Mouse (Mus musculus) kidney, postnatal 14 days (tissue): ENCODE measurements around the gene Rcan1.

Experiments
- DNase-seq: peaks from one replicate; pipeline ENCODE4 v3.0.0; 2022; ENCODE audit warnings: mixed read lengths

The Rcan1 gene

DNA sequence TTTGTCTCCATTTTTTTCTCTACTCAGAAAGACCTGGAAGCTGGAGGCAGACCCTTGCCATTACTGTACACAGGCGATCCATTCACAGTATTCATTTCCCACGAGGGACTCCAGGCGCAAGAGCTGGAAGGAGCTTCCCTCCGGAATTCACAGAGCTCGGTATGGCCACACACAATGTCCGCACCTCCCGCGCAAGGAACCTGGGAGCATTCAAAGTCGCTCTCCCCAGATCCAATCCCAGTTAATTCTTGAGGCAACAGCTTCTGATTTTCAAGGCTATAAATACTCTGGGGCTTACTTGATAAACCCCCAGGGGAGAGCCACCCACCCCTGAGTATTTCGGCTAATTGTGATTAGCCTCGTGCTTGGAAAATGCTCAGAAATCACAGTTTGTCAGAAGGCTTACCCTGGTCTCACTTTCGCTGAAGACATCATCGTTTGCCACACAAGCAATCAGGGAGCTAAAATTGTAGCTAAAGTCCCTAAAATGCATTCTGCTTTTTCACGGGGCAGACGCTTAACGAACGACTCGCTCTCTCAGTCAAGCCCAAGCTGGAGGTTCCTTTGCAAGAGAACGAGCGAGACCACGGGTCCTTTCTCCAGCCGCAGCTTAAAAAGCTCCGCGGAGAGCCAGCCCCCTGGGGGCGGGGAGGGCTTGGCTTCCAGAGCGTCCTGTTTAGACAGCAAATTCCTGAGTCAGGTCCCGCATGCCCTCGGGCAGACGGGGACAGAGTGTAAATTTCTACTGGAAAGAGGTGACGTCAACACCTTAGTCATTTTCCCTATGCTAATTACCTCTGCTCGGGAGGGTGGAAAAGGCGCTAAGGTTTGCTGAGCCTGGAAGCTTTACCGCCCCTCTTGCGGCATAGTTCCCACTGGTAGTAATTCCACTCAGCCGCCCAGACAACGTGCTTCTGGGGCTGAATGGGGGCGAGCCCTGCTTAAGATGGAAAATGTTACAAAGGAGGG is 70.9 kb downstream of the Rcan1 start:
- DNase-seq = peak; percentile 96

DNA sequence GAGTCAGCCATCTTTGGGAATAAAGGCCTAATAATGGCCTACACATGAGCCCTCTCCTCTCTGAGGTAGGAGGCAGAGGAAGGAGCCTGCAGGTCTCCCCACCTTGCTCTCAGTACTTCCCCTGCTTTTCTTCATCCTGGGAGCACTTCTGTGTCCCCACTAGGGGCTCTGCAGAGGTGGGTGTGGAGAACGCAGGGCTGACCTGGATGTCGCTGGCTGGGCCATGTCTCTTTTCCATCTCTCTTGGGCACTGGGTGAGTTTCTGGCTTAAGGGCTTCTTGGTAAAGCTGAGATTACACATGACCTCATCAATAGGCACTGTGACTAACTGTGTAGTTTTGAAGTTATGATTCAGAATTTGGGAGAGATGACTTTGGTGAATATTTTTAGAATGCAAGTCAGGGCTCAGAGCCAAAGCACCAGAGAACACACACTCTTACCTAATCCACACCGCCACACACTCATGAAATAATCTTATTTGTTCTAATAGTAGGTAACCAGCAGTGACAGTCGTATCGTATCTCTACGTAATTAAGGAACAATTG is 72.0 kb downstream of the Rcan1 start:
- no peak for DNase-seq

- DNase-seq = peak; percentile 57
These were observed 72.7 kb downstream of the Rcan1 start for GRCm38 (mm10) chr16:92397745-92398573.

GRCm38 (mm10) chr16:92393732-92394131 is 76.9 kb downstream of the Rcan1 start:
- DNase-seq = no peak

DNA sequence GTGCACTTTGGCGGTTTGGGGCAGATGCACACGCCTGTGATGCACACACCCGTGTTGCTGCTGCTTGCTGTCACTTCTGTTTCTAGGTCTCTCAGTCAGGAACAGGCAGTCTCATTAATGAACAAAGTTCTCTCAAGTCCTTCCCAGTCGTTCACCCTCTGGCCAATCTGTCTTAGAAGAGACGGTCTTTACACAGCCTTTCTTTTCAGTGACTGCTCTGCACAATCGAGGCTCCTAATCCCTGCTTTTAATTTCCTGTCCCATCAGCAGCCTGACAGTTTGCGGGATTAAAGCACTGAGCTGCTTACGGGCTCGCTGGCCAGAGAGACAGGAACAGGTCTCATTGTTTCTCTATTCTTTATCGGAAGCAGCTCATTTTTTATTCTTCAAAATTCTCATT is 83.0 kb downstream of the Rcan1 start:
- no peak for DNase-seq

DNA sequence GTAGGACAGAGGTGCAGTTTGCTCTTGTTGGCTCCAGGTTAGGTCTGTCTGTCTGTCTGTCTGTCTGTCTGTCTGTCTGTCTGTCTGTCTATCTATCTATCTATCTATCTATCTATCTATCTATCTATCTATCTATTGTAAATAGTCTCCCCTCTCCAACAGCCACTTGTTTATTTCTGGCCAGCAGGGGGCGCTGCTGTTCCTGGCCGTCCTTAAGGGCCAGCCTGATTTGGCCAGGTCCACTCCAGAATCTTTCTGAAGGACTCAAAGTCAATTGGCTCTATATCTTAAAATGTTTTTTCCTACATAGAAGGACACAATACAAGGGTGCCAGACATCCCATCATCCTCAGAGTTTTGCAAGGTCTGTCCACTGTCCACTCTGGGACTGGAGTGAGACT is 85.6 kb downstream of the Rcan1 start:
- DNase-seq = peak; percentile 75

DNA sequence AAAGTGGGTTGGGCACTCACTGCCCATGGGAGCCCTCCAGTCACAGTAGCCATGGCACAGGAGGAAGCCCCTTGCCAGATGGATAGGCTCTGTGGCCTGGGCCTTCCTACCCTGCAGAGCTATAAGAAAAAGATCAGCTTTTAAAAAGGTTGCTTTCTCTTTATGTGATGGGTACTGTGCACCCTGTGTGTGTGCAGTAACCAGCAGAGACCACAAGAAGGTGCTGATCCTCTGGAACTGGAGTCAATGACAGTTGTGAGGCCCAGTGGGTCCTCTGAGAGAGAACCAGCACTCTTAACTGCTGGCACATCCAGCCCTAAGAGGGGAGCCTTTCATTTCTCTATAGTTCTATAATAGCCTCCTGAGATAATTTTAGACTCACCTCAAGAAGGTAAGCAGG is 87.3 kb downstream of the Rcan1 start:
- no peak for DNase-seq

- no peak for DNase-seq
These were observed 88.2 kb downstream of the Rcan1 start for GRCm38 (mm10) chr16:92382508-92382907.

DNA sequence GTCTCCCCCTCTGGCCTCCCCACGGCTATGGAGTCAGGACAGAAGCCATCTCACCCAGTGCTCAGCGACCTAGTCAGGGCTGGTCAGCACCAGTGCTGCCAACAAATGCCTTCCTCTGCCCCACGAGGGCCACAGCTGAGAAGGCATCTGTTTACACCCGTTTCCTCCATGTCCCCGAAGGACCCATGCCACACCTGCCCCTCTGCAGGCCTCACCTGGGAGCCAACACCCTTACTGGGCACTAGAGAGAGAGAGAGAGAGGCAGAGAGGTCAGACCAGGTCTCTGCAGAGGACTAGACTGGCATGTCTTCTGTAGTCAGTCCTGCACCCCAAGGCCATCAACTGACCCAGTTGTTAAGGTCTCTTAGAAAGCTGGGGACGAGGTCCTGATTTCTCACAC is 89.6 kb downstream of the Rcan1 start:
- no peak for DNase-seq

DNA sequence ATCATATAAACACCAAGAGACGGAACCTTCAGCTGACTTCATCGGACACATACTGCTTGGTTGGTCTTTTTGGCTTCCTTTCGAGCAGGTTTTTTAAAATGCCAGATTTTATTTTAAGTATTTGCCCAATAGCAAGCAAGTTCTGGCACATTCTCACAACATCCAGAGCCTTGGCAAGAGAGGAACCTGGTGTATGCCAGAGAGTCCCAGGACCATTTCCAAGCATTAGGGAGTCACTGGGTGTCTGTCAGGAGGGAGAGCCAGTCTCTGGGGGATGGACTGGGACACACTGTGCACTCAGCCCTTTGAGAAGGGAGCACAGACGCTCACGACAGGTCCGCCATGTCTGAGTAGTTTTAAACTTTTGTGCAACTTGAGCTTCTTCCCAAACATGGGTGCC is 93.7 kb downstream of the Rcan1 start:
- DNase-seq = no peak

DNA sequence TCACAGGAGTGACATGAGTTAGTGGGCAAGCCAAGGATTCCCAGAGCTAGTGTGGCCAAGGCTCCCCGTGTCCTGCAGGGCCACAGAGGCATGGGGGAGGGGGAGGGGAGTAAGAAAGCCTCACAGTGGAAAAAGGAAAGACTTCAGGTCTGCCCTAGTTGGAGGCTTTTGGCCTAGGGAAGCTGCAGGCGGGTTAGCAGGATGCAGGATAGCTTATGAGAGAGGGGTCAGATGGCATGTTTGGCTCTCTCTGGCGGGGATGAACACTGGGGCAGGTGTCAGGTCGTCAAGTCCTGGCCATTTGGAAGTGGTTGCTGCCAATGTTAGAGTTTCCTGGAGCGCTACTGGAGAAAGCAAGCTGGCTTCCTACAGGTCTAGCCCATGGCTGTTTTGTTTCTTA is 99.0 kb downstream of the Rcan1 start:
- DNase-seq = no peak

- DNase-seq = peak; percentile 62
These were observed 101.4 kb downstream of the Rcan1 start for GRCm38 (mm10) chr16:92369260-92369659.

DNA sequence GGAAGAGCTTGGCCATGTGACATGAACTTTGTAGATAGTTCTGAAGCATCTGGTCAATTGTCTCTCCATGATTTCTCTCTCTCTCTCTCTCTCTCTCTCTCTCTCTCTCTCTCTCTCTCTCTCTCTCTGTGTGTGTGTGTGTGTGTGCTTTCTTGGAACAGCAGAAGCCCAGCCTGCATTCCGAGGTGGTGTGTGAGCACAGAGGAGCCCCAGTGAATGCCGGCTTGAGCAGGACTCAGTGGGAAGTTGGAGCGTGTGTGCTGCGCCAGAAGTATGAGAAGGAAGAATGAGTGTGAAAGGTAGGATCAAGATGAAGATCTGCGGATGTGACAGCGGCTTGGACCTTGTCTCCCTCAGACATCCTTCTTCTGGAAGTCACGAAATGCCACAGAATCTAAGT is 105.2 kb downstream of the Rcan1 start:
- no peak for DNase-seq

DNA sequence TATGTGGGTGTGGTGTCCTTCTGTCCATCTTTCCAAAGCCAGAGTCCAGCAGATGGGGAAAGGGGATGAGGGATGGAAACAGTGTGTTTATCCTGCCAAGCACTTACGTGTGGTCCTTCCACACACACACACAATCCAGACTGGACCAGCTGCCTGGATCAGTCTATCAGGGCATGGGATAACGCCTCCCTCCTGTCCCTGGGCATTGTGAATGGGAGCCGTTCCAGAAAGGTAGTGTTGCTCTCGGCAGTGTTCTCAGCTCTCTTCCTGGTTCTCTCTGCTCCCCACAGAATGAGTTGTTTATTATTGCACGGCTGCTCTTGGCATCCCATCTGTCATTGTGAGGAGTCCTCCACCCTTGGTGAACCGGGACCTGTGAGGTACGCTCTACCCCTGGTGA is 110.0 kb downstream of the Rcan1 start:
- DNase-seq = no peak

GRCm38 (mm10) chr16:92359229-92359628 is 111.4 kb downstream of the Rcan1 start, which contains the start of gene Kcne1:
TSS of gene Kcne1 (minus strand) at chr16:92359468.
- no peak for DNase-seq

DNA sequence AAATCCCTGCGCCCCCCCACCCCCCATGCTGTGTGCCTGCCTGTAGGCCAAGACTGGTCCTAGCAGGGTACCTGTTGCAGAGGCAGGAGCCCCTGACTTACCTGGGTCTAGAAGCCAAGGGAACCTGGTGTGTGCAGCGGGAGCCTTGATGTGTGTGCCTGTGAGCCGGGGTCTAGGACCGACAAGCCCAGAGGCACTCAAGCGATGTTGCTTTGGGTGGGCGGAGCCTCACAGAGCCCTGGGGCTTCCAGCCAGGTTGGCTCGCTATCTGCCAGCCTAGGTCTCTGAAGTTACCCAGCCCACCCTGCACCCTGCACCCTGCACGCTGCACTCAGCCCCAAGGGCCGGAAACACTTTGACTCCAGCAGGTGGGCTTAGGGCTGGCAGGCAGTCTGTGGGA is 111.9 kb downstream of the Rcan1 start:
- no peak for DNase-seq

- no peak for DNase-seq
These were observed 113.1 kb downstream of the Rcan1 start for GRCm38 (mm10) chr16:92357566-92357965.

DNA sequence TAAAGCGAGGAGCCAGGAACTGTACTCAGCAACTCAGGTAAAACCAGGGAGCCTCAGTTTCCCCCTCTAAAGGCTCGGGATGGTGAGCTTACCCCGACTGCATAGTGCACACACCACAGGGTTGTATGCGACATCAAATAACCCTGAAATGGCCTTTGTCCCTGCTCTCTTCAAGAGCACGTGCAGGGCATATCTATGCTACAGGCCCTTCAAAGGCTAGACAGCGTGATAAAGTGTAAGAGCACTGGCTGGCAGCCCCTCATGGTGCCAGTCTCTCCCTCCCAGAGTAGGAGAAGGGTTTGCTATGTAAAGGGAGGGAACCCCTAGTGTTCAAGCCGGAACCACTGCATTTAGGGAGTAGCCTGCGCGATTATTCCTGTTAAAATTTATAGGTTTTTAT is 113.6 kb downstream of the Rcan1 start:
- DNase-seq = no peak

- DNase-seq = no peak
These were observed 114.7 kb downstream of the Rcan1 start for GRCm38 (mm10) chr16:92355982-92356381.

DNA sequence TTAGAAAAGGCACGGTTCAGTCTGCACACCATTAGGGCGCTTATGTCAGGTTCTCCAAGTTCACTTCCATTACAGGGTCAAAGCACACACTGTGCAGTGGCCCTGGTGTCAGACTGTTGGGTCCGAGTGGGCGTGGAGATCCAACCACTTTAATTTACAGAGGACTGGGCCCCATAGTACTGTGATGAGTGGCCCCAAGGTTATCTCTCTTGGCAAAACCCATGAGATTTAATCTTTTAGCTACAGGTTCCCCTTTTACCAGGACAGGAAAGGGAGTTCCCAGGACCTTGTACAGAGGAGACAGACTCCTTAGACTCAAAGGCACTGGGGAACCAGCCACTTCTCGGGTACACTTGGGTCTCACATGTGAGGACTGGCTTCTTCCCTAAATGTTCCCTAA is 115.3 kb downstream of the Rcan1 start:
- no peak for DNase-seq

- DNase-seq = no peak
These were observed 116.8 kb downstream of the Rcan1 start for GRCm38 (mm10) chr16:92353897-92354296.

GRCm38 (mm10) chr16:92353295-92353694 is 117.4 kb downstream of the Rcan1 start:
- no peak for DNase-seq

GRCm38 (mm10) chr16:92348941-92349340 is 121.7 kb downstream of the Rcan1 start:
- no peak for DNase-seq
